Mouse (Mus musculus) urinary bladder, postnatal 36 days (tissue): ENCODE measurements around the gene Notch4.

Experiments
- DNase-seq, 2 experiments: peaks; one replicate each; pipeline ENCODE4 v3.0.0; 2022; ENCODE audit warnings: low spot score in 2 of 2, mixed read lengths in 1 of 2

Notch4 gene

GRCm38 (mm10) chr17:34571875-34572274 lies 7.8 kb downstream of the Notch4 start:
- no peak for DNase-seq

DNA sequence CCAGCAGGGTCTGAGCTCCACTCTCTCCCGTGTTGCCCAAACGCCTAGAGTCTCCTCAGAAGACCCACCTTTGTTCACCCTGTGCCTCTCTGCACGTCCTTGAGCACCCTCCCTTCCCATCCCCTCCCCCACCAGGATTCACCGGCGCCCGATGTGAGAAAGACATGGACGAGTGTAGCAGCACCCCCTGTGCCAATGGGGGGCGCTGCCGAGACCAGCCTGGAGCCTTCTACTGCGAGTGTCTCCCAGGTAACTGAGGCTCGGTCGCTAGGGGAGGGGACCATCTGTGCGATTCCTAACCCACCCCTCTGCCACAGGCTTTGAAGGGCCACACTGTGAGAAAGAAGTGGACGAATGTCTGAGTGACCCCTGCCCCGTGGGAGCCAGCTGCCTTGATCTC lies 8.3 kb downstream of the Notch4 start:
- DNase-seq, result no peak

- DNase-seq, result no peak
Observed at GRCm38 (mm10) chr17:34576577-34576976, 12.5 kb downstream of the Notch4 start.

DNA sequence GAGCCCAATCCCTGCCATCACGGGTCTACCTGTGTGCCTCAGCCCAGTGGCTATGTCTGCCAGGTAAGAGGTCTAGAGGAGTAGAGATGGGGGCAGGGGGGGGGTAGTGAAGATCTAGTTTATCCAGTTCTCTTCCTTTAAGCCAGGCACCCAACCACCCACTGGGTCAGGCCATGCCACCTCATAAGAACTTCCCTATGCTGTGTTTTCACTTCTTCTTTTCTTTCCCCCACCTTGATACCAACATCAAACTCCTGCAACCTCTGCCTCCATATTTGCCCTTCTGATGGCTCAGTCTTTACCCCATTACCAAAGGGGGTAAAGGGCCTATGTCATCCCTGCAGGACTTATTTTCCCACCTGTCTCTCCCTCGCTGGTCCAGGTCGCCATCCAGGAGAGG lies 14.0 kb downstream of the Notch4 start:
- DNase-seq, result no peak

GRCm38 (mm10) chr17:34582528-34582927 lies 18.5 kb downstream of the Notch4 start:
- DNase-seq, result no peak

DNA sequence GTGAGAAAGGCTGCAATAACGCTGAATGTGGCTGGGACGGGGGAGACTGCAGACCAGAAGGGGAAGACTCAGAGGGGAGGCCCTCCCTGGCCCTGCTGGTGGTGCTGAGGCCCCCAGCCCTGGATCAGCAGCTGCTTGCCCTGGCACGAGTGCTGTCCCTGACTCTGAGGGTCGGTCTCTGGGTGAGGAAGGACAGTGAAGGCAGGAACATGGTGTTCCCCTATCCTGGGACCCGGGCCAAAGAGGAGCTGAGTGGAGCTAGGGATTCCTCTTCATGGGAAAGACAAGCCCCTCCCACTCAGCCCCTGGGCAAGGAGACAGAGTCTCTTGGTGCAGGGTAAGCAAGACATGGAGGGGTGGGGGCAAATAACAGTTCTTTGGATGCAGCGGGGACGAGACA lies 19.3 kb downstream of the Notch4 start:
- no peak for DNase-seq

DNA sequence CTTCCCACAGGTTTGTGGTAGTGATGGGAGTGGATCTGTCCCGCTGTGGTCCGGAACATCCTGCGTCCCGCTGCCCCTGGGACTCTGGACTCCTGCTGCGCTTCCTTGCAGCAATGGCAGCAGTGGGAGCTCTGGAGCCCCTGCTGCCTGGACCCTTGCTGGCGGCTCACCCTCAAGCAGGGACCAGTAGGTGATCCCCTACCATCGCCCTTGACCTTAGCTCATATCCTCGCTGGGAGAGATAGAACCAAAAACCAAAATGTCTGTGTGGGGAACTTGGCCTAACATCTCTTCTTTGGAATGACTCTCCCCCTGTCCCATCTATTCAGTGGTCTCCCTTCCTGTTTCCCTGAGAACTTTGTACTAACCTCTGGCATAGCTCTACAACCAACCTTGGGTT lies 19.8 kb downstream of the Notch4 start:
- DNase-seq, result no peak

GRCm38 (mm10) chr17:34585121-34585520 lies 21.1 kb downstream of the Notch4 start:
- no peak for DNase-seq

GRCm38 (mm10) chr17:34585877-34586771 lies 22.1 kb downstream of the Notch4 start:
- DNase-seq, result no peak

DNA sequence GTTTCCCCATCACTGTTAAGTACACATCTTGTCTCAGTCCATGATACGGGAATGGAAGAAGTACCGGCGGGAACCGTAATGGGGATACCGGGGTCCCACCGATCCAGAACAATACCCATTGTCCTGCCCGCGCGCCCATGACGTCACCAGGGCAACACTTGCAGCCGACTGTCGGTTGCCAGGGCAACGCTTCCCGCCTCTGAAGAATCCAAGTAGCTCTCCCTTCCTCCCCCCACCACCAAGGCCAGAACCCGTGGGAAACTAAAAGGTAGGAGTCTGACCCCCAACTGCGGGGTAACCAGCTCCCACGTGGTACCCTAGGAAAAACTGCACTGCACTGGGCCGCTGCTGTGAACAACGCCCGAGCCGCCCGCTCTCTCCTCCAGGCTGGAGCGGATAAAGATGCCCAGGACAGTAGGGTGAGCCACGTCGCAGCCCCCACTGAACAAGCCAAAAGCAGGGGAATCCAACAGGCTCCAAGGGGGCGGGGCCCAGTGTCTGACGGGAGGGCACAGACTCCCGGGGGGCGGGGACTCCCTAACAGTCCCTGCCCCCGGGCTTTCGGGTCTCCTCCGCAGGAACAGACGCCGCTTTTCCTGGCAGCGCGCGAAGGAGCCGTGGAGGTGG lies 22.8 kb downstream of the Notch4 start:
- peak in 1 of 2 experiments; percentile 72 for DNase-seq

DNA sequence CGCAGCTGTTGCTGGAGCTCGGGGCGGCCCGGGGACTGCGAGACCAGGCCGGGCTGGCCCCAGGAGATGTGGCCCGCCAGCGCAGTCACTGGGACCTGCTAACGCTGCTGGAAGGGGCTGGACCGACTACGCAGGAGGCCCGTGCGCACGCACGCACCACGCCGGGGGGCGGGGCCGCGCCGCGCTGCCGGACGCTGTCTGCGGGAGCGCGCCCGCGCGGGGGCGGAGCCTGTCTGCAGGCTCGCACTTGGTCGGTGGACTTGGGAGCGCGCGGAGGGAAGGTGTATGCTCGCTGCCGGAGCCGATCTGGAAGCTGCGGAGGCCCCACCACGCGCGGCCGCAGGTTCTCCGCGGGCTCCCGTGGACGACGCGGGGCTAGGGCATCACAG lies 23.3 kb downstream of the Notch4 start:
- peak; percentile 95 to 99 for DNase-seq

GRCm38 (mm10) chr17:34587814-34588213 lies 23.7 kb downstream of the Notch4 start:
- DNase-seq, result no peak

- DNase-seq, result no peak
Observed at GRCm38 (mm10) chr17:34588767-34589166, 24.7 kb downstream of the Notch4 start.

- no peak for DNase-seq
Observed at GRCm38 (mm10) chr17:34589206-34589605, 25.1 kb downstream of the Notch4 start.

GRCm38 (mm10) chr17:34589681-34590101 lies 25.6 kb downstream of the Notch4 start, which contains the start of gene Gpsm3:
Gene Gpsm3 (plus strand): TSS chr17:34589806.
- peak in 1 of 2 experiments; percentile 67 for DNase-seq

DNA sequence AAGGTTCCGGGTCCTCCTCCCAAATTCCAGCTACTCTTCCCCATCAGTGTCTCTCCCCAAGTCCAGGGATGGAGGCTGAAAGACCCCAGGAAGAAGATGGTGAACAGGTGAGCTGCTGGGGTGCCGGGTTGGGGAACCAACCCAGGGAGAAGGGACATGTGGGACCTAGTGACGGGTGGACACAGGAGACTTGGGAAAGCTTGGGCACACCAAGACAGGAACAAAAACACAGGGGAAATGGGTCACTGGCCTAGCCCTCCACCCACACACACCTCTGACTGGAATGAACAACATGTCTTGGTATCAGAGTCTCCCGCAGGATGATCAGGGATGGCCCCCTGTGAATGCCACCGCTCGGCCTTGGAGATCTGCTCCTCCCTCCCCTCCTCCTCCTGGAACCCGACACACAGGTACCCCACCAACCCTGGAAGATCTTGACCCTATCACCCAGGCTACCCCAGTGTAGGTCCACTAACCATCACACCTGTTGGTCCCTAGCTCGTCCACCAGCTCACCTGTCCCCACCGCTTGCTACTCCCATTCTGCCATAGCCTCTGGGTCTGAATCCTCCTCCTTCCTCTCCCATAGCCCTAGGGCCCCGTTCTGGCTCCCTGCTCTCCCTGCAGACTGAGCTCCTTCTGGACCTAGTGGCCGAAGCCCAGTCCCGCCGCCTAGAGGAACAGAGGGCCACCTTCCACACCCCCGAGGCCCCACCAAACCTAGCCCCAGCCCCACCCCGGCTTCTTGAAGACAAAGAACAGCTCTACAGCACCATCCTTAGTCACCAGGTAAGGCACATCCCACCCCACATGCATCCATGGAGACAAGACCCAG lies 26.3 kb downstream of the Notch4 start:
- DNase-seq, result no peak

DNA sequence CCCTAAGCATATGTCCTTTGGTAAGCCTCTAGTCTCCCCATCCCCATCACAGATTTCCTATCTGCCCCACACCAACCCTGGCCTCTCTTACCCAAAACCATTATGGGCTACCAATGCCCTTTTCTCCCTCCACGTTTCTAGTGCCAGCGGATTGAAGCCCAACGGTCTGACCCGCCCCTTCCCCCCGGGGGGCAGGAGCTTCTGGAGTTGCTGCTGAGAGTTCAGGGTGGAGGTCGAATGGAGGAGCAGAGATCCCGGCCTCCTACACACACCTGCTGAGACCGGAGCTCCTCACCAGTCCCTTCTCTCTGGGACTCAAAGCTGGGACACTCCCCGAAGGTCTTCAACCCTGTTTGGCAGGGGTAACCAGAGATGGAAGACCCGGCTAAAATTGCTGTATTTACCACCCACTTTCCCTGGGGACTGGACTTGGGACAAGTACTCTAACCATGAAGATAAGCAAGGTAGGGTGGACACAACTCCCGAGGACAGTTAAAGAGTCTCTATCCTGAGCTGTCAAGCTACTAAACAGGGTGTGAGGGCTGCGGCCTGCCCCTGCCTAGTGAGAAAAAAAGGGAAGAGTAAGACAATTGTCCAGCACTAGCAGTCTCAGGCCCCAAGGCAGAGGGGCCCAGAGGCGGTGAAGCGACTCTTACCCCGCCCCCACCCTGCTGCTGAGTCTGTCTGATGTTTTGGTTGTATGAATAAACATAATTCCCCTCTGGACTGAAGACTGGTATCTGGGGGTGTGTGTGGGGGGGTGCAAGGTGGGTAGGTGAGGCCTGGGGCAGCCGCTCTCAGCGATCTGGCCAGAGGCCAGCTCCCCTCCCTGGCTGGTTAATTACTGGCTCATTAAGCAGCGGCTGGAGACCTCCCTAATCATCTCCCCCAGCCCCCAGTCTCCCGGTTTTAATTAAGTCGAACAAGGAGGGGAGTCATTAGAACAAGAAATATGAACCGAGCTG lies 27.2 kb downstream of the Notch4 start, which contains the start of gene Pbx2:
Pbx2 (plus strand) TSS at position 238 of the 965 bp plus-strand sequence.
- DNase-seq, result no peak

DNA sequence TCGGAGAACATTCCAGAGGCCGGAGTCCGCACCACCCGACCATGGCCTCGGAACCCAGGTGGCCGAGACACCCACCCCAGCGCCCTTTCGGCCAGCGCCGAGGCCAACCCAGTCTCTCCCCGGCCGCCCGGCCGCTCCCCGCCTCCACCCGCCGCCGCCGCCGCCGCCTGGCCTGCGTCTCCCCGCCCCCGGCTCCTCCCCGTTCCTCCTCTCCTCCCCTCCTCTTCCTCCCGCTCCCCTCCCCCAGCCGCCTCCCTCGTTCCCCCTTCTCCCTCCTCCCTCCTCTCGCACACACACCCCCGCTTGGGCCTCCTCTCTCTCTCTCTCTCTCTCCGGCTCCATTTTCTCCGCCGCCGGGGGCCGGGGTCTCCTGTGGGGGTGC lies 27.9 kb downstream of the Notch4 start:
- peak; percentile 74 to 89 for DNase-seq

- no peak for DNase-seq
Observed at GRCm38 (mm10) chr17:34592581-34593549, 28.8 kb downstream of the Notch4 start.
